Mouse (Mus musculus) frontal cortex, postnatal 10 days (tissue): Measurements from ENCODE around the gene Igsf21.

Source experiments
- DNase-seq, 2 experiments: peaks; one replicate each; pipeline ENCODE4 v3.0.0; 2022; ENCODE audit warnings: low spot score in 2 of 2, mixed read lengths in 1 of 2

The Igsf21 gene

DNA sequence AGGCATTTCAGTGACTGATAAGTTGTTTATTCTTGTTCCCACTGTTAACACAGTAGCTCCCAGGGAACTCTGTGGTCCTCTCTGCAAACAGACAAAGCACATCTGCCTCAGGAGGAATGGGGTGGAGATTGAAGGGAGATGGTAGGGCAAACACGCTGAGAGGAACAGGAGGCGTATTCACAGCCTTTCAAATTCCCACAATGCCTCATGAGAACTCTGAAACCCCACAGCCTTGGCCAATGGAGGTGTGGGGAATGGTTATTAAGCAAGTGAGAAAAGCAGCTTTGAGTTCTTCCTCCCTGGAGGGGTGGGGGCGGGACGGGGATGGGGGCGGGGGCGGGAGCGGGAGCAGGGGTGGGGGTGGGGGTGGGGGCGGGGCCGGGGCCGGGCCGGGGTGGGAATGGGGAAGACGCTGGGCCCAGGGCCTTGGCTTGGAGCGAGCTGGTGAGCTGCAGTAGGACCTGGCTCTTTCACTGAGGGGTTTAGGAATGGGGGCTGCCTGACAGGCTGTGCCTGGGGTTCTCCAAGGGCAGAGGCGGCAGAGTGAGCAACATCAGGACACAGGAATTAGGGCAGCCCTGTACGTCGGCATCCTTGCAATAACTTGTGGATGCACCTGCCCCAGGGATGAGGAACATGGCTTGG is 253.4 kb downstream of the Igsf21 start:
- no peak for DNase-seq

GRCm38 (mm10) chr4:139986913-139987312 is 259.7 kb downstream of the Igsf21 start:
- no peak for DNase-seq

GRCm38 (mm10) chr4:139978716-139979115 is 267.9 kb downstream of the Igsf21 start:
- DNase-seq: no peak

GRCm38 (mm10) chr4:139977308-139977781 is 269.2 kb downstream of the Igsf21 start:
- DNase-seq: no peak
